Comparison of ENCODE assay signal across 9 mouse cellular contexts in the genomic region with DNA sequence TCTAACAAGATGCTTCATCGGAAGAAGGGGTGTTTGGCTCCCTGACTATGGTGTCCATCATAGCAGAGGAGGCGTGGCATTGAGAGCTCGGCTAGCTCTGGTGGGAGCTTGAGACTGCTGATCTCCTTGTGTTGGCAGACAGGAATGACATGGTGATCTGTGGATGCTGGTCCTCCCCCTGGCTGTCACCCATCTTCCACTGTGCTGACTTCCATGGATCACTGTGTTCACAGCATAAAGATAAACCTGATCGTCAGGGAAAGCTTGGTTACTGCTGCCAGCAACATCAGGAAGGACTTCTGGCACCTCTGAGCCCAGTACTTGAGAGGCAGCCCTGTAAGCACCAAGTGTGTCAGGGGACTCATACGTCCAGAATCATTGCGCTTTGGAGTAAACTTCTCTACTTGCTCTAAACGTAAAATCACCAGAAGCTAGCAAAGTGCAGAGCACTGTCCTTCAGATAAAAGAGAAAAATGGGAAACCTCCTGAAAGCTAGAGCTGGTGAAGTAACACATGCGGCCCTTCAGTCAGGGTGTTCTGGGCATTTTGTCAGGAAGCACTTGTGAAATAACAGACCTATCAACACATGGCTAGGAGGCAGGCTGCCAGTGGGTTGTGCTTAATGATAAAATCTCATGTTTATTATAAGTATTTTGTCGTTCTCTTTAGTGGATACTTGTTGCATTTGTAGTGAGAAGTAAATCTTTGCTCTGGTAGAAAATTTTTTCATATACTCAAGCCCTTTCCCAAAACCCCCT. TPM values are rescaled to one million over a fixed set of nuclear protein-coding genes. Genes with fewer than 3 reads are reported as not detected.
A peak's percentile ranks its signal among the peaks of the same experiment; 100 is the strongest.
DNase-seq lines count a peak whose midpoint lies in the region; TF ChIP-seq lines count a peak whose summit lies in the region.
"Had no signal": no experiment of that assay in that cellular context is flagged by ENCODE, and none has a peak within 500 bp of the region (broad histone marks: within the 10 kb centered on the region; RNA-seq: fewer than 3 reads in every experiment).

No protein-coding gene starts in this region.

- TF ChIP-seq CTCF in layer of hippocampus, adult 2 months (conservative IDR thresholded peaks at IDR 0.05) = peak; percentile 24; the same call in 1 of the 2 replicates

- H3K27ac ChIP-seq in layer of hippocampus, adult 2 months = peak overlapping the region; percentile 78
- H3K27ac ChIP-seq: limb, embryonic 12.5 days had no signal

- no peak overlapping the region for H3K4me3 ChIP-seq in layer of hippocampus, adult 2 months
- H3K4me3 ChIP-seq: limb, embryonic 12.5 days had no signal

- peak; percentile 73 for DNase-seq in urinary bladder, postnatal 14 days (ENCODE audit: low spot score)
- DNase-seq in urinary bladder, postnatal 10 days (ENCODE audit: low spot score) = no peak
- peak; percentile 14 for DNase-seq in gastrocnemius, postnatal 10 days
- peak; percentile 54 to 63 for DNase-seq in layer of hippocampus, adult 2 months (ENCODE audit: low spot score in 2 of 2)
- DNase-seq in thymus, postnatal 10 days (ENCODE audit: low spot score in 2 of 2) = no peak
- DNase-seq in cerebellum, adult 11 months = no peak
- DNase-seq in kidney, adult 18-20 months = no peak
- DNase-seq: thymus, adult 2 months had no signal

RNA-seq across cellular contexts. Expression of gene Dusp14, which starts 40.6 kb away (rescaled TPM):
- 10 to 100 TPM in 1 of 2 experiments, 1 to 10 TPM in 1; 8.5 to 10.4 TPM for total RNA-seq in gastrocnemius, postnatal 10 days (2021)
- 10 to 100 TPM; 30.9 to 36.3 TPM for total RNA-seq in layer of hippocampus, adult 2 months (2021)

Comparison
In these comparisons a context has a peak if more than half of its experiments do, and no peak if none do; other contexts are left out.
1. DNase-seq: peak in urinary bladder, postnatal 14 days (single experiment), gastrocnemius, postnatal 10 days (single experiment) and layer of hippocampus, adult 2 months (2 of 2); none in urinary bladder, postnatal 10 days (single experiment), thymus, postnatal 10 days (0 of 2), cerebellum, adult 11 months (single experiment) and kidney, adult 18-20 months (single experiment).